Mouse (Mus musculus) ovary, postnatal 10 days (tissue): ENCODE results near the gene Plb1.

Source experiments
- DNase-seq: peaks from one replicate; pipeline ENCODE4 v3.0.0; 2022; ENCODE audit warnings: low spot score

Plb1 gene

DNA sequence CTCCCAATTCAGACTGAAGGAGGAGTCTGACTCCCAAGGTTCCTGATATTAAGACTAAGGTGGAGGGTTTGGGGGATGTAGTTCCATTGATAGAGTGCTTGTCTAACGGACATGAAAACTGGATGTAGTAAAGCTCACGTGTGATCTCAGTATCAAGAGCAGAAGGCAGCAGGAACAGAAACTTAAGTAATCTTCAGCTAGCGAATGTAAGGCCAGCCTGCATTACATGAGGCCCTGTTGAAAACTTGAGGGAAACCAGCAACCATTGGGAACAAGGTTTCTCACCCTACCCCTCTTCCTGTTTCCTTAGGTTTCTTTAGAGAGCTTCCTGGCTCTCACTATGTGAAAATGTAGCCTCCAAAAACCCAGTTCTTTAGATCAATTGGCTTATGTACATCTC is 162.1 kb downstream of the Plb1 start:
- DNase-seq = no peak

DNA sequence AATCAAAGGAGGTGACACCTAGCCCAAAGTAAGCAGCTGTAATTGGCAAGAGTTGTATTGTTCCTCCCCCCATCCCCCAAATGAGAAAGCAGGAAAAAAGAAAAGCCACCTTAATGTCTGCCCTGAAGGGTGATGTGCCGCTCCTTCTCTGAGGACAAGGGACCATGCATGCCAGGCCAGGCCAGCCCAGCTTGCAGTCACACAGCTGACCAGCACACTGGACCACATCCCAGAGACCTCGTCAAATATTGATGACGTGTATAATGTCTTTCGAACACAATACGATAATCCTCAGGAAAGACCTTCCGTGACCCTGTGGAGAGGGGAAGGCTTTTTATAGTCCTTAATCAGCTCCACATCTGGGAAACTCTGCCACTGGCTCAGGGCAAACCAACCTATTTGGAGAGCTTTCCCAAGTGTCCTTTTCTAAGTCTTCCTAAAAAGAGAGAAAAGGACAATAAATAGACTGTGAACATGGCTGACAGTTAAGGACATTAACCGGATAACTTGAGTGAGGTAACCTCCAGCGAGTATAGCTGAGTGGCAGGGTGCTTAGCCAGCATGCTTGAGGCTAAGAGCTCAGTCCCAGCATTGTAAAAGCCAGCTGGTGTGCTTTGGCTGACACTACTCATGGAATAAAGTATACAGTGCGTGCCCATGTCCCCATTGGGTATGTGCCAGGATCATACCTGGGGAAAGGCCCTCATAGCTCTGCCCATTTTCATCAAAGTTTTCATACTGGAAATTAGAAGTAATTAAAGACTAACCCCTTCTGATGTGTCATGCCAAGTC is 162.8 kb downstream of the Plb1 start:
- no peak for DNase-seq

DNA sequence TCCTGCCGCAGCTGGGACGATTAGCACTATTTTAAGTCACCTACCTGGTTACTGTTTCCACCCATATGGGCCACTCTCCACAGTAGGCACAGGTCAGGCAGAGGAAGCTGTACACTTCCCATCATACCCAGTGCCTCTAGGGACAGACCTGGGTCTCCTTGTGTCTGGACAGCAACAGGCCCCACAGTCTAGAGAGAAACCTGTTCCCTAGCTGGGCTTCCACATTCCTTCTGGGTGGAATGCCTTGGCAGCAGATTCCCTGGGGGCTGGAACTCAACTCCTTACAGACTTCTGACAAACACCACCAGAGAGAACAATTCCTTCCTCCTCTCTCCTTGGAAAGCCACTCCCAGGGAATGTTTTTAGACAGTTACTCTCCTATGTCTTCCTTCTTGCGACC is 165.2 kb downstream of the Plb1 start:
- no peak for DNase-seq

DNA sequence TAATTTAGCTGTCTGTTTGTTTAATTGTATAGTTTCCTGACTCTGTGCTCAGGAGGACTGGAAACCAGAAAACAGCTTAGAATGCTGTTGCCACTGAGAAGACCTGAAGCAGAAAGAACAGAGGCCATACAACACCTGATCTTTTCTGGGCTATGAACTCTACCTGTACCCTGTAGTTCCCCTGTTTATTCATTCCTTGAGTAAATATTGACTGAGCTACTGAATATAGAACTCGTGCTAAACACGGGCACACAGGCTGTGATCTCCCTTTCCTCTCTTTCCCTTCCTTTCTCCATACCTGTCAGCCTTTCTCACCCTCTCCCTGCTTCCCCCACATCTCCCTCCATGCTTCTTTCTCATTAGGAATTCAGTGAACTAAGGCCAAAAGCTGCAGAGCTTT is 168.4 kb downstream of the Plb1 start:
- no peak for DNase-seq

DNA sequence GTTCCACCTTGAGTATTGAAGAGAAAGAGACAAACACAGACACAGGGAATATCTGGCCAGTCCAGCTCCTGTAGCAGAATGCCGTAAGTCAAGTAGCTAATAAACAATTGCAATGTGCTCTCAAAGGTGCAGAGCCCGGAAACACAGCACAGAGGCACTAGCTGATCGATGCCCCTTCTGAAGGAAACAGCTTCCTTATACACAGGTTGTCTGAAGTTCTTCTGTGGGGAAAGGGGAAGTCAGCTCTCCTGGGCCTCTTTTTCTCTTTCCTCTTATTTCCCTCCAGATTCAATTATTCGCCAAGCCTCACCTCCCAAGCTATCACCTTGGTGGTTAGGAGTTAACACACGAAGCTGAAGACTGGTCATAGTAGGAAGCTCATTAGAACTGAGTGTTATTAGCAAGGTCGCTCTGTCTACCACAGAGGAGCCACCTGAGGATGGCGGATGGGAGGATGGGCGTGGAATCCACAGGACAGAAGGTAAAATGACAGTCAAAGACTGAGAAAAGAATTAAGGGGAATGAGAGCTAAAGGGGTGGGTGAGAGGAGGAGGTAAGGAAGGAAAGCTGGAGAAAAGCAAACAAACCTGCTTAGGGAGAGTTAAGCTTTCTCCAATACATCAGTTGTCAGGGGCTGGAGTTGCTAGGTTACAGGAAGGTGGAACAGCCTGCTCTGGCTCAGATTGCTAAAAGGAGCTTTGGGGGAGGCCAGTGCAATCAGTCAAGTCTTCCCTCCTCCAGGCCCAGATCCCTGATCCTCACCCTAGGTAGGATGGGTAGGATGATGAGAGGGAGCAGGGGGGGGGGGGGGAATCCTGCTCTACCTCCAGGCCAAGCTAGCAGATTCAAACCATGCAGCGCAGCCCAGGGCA is 170.8 kb downstream of the Plb1 start:
- no peak for DNase-seq

DNA sequence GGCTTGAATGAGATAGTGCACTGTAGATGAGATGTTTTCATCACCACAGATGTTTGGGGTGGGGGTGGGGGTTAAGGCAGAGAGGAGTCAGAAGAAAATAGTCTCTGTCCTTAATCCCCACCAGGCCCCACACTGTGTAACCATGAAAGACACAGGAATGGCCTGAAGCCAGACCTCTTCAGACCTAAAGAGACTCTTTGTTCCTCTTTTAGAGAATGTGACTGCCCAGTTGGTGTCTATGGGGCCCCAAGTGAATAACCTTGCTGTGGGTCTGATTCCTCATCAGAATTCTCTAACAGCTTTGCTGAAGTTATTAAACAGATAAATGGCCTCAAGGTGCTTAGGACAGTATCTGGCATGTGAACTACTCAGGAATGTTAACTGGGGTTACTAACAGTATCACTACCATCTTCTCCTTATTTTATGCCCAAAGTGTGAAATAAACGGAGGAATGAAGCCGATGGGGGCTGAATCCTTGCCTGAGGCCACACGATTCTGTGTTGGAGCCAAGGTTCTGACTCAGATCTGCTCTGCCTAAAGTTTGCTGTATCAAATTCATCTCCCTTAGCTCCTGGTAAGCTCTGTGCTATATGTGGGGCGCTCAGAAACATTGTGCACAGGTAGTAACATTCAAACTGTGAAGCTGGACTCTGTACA is 172.8 kb downstream of the Plb1 start:
- DNase-seq = no peak

DNA sequence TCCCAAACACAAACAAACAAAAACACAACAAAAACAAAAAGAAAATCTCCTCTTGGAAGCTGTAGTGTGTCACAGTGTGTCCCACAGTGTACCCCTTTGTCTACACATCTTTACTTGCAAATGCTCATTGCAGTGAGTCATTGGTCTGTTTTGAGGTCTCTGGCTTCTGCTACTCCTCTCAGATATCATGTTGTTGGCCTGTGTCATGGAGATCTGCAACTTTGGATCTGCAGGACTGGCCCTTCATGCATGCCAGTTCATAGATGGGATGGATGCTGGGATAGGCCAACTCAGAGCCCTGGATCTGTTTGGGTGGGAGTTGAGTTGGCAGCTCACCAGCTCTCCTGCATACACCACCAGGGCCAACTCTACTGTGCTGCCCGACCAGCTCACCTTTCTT is 176.3 kb downstream of the Plb1 start:
- DNase-seq = no peak

DNA sequence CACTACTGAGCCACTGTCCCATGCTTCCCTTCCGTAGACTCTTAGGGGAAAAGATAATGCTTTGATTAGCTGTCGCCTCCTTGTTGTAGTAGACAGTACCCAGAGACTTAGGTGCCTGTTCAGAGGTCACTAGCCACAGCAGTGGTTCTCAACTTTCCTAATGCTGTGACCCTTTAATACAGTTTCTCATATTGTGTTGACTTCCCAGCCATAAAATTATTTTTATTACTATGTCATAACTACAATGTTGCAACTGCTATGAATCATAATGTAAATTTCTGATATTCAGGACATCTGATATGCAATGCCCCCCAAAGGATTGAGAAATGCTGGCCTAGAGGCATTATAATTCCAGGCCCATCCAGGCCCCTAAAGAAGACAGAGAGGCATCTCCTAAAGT is 177.2 kb downstream of the Plb1 start:
- DNase-seq = no peak

DNA sequence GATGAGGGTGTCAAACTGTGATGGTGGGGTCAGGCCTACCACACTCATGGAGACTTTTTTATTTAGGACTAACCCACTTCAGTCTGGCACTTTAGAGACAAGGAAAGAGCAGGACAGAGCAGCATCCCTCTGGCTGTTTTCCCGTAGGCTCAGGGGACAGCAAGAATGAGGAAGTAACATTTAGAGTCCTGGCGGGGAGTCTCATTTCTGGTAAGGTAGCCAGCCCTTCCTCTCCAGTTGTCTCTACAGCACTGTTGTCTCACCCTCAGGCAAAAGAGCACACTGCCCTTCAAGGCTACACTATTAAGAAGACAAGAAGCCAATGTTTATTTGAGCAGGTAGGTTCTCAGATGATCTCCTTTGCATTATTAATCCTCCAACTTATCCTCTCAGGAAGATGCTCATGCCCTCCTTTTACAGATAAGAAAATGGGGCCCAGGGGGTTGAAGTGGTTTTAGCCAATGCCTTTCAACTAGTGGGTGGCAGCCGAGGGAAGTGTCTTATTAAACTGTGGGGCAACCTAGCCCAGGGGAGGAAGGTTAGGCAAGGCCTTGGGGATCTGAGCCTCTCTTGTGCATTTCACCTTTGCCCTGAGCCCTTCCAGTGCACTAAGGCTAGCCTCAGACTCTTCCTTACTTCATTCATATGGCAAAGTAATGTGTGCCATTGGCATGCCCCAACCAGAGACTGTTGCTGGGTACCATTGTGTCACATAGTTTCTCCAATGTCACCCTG is 178.6 kb downstream of the Plb1 start:
- DNase-seq = no peak

DNA sequence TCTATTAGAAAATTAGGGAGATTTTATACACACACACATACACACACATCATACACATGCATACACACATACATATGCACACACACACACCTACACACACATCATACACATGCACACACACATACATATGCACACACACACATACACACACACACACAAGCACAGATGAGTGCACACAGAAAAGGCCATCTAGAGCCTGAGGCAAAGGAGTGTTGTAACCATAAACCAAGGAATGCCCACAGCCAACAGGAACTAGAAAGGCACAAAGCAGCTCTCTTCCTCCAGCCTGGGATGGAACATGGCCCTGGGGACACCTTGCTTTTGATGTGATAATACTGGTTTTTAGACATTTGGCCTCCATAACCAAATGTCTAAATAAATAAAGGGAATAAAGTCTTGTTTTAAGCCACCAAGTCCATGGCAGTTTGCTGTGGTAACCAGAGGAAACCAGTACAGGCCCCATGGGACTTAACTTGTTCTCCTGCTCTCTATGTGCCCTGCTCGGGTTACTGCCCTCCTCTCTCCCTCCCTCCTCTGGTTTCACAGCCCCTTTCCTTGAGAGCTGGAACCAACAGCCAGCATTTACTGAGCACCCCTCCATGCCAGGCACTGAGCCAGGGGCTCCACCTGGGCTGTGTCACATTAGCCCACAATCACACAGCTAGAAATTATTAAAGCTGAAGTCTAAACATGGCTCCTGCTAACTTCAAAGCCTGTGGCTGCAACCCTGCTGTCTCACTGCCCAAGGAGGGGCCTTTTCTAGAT is 179.9 kb downstream of the Plb1 start:
- DNase-seq = no peak

DNA sequence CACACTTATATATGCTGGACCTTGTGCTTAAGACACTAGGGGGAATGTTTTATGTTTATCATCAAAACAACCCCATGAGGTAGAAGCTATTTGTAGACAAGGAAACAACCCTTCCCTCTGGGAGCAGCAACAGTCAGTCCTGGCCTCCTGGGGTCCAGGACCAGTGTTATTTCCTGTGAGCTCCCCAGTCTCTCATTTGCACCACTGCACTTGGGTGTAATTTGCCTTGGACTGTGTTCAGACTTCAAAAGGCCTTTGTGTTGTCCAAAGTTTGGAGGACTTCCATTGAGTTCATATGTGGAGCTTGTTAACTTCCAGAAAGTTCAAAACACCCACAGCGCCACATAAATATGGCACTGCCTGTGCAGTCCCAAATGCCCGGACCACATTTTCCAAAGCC is 180.6 kb downstream of the Plb1 start:
- DNase-seq = no peak

DNA sequence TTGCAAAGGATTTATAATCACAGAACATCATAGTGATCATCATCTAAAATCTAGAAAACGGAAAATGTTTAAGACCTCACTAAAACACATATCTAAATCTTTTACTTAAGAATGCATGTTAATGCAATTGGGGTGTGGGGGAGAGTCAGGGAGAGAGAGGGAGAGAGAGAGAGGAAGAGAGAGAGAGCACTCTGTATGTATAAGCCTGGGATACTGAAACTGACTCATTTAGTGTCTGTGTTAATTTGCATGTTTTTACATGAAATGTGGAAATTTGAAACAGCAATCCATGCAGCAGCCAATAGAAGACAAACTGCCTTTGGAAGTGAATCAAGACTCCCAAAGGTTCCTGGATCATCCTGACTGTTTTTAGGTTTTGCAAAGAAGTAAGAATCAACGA is 181.1 kb downstream of the Plb1 start:
- no peak for DNase-seq

DNA sequence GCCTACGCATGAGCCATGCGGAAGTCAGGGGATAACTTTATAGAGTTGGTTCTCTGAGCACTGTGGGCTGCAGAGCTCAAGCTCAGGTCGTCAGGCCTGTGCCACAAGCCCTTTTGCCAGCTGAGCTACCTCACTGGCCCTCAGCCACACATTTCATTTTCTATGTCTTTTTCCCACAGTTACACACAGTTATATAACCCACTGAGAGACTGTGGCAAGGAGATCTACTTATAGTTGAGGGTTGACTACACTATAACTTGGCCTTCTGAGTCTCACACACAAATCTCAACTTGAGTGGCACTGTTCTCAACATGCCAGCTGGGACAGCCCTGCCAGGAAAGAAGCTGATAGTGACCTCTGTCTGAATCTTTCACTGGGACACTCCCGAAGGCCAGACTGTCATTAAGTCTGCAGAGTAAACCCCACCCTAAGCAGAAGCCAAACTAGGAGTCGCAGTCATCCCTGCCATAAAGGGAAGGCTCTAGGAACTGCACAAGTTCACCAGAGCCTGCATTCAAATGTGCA is 182.0 kb downstream of the Plb1 start:
- no peak for DNase-seq

DNA sequence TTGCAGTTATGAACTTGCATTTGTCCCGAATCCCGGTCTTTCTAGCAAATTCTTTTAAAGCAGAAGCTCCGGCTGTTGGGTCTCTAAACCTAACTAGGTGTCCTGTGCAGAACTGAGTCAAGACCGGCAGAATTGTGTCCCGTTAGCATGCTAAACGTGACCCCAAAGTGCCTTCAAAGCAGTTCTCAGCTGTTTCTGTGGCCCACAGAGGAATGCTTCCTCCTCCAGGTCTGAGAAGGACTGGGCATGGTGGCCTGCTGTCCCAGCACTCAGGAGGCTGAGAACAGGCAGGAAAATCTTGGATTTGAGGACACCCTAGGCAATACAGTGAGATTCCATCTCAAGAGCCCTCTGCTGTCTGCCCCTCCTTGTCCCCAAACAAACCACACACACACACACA is 183.0 kb downstream of the Plb1 start:
- DNase-seq = no peak
